Mouse (Mus musculus): Measurements from ENCODE around the gene Mapre3. TPM values are rescaled to one million over a fixed set of nuclear protein-coding genes. Genes with fewer than 3 reads are reported as not detected.

The Mapre3 gene
- total and polyA plus RNA-seq, 2 experiments from 2014 or later = 55.8 to 137 TPM

- H3K9me3 ChIP-seq (ENCODE audit: low read length) = no peaks in the 10 kb centered on the region
- TF ChIP-seq CTCF (IDR thresholded peaks at IDR 0.05; ENCODE audit: low read depth) = no peak
- no peak for DNase-seq (ENCODE audit: low spot score)
- H3K4me1 ChIP-seq (ENCODE audit: insufficient read depth, low read length) = peaks cover 11% of the 10 kb centered on the region; the same call in 1 of the 2 replicates
- no peak overlapping the region for H3K4me3 ChIP-seq (ENCODE audit: low read length)
- H3K27ac ChIP-seq = no peak overlapping the region
- ATAC-seq = 0 out of 2 replicates have a peak, but pooled peaks have one; percentile 46
- no peak overlapping the region for H3K4me2 ChIP-seq (ENCODE audit: low read depth, low read length)
- no peaks in the 10 kb centered on the region for H3K27me3 ChIP-seq (ENCODE audit: insufficient read depth, low read length)
- 75% methylated on average over 3 of the region's 3 CpGs for WGBS
- H3K9ac ChIP-seq (replicated peaks; ENCODE audit: low read length) = no peak overlapping the region
- H3K36me3 ChIP-seq (ENCODE audit: insufficient read depth, low read length) = no peaks in the 10 kb centered on the region
Observed at GRCm38 (mm10) chr5:30823091-30823490, 8.7 kb downstream of the Mapre3 start.

GRCm38 (mm10) chr5:30824124-30824988 lies 9.9 kb downstream of the Mapre3 start:
- no peak for ATAC-seq

GRCm38 (mm10) chr5:30825166-30825565 lies 10.7 kb downstream of the Mapre3 start:
- H3K9me3 ChIP-seq (ENCODE audit: low read length) = no peaks in the 10 kb centered on the region
- H3K27me3 ChIP-seq (ENCODE audit: insufficient read depth, low read length) = no peaks in the 10 kb centered on the region
- H3K36me3 ChIP-seq (ENCODE audit: insufficient read depth, low read length) = no peaks in the 10 kb centered on the region
- 56% methylated on average over 10 of the region's 10 CpGs for WGBS
- TF ChIP-seq CTCF (IDR thresholded peaks at IDR 0.05; ENCODE audit: low read depth) = no peak
- no peak overlapping the region for H3K9ac ChIP-seq (replicated peaks; ENCODE audit: low read length)
- H3K4me2 ChIP-seq (ENCODE audit: low read depth, low read length) = no peak overlapping the region
- peak overlapping the region; percentile 11; the same call in 1 of the 2 replicates for H3K27ac ChIP-seq
- H3K4me1 ChIP-seq (ENCODE audit: insufficient read depth, low read length) = peaks cover 3% of the 10 kb centered on the region; the same call in 1 of the 2 replicates
- DNase-seq (ENCODE audit: low spot score) = peak; percentile 30
- 0 out of 2 replicates have a peak, but pooled peaks have one; percentile 24 for ATAC-seq
- H3K4me3 ChIP-seq (ENCODE audit: low read length) = no peak overlapping the region

More at GRCm38 (mm10) chr5:30824124-30824988, 9.9 kb downstream of the Mapre3 start:
- H3K4me2 ChIP-seq (ENCODE audit: low read depth, low read length) = no peak overlapping the region
- no peaks in the 10 kb centered on the region for H3K27me3 ChIP-seq (ENCODE audit: insufficient read depth, low read length)
- H3K4me1 ChIP-seq (ENCODE audit: insufficient read depth, low read length) = peaks cover 3% of the 10 kb centered on the region; the same call in 1 of the 2 replicates
- no peak overlapping the region for H3K27ac ChIP-seq
- no peak for DNase-seq (ENCODE audit: low spot score)
- no peaks in the 10 kb centered on the region for H3K9me3 ChIP-seq (ENCODE audit: low read length)
- H3K36me3 ChIP-seq (ENCODE audit: insufficient read depth, low read length) = no peaks in the 10 kb centered on the region
- TF ChIP-seq CTCF (IDR thresholded peaks at IDR 0.05; ENCODE audit: low read depth) = no peak
- H3K9ac ChIP-seq (replicated peaks; ENCODE audit: low read length) = no peak overlapping the region
- H3K4me3 ChIP-seq (ENCODE audit: low read length) = no peak overlapping the region
- 54% methylated on average over 11 of the region's 11 CpGs for WGBS

- ATAC-seq = no peak
- Histone ChIP-seq H3K4me1 (ENCODE audit: insufficient read depth, low read length) (peaks cover 3% of the 10 kb centered on the region; the same call in 1 of the 2 replicates), H3K4me3 (ENCODE audit: low read length) (no peak overlapping the region), H3K9ac (replicated peaks; ENCODE audit: low read length) (no peak overlapping the region), H3K27me3 (ENCODE audit: insufficient read depth, low read length) (no peaks in the 10 kb centered on the region), H3K36me3 (ENCODE audit: insufficient read depth, low read length) (no peaks in the 10 kb centered on the region), H3K4me2 (ENCODE audit: low read depth, low read length) (no peak overlapping the region), H3K9me3 (ENCODE audit: low read length) (no peaks in the 10 kb centered on the region), H3K27ac (peak overlapping the region; percentile 11; the same call in 1 of the 2 replicates)
- WGBS = 60% methylated on average over 6 of the region's 6 CpGs
- no peak for DNase-seq (ENCODE audit: low spot score)
- no peak for TF ChIP-seq CTCF (IDR thresholded peaks at IDR 0.05; ENCODE audit: low read depth)
Observed at GRCm38 (mm10) chr5:30825821-30826220, 11.4 kb downstream of the Mapre3 start.

GRCm38 (mm10) chr5:30833416-30833815 lies 19.0 kb downstream of the Mapre3 start:
- H3K9ac ChIP-seq (replicated peaks; ENCODE audit: low read length) = no peak overlapping the region
- DNase-seq (ENCODE audit: low spot score) = no peak
- no peaks in the 10 kb centered on the region for H3K27me3 ChIP-seq (ENCODE audit: insufficient read depth, low read length)
- no peak overlapping the region for H3K4me2 ChIP-seq (ENCODE audit: low read depth, low read length)
- no peak for TF ChIP-seq CTCF (IDR thresholded peaks at IDR 0.05; ENCODE audit: low read depth)
- H3K9me3 ChIP-seq (ENCODE audit: low read length) = no peaks in the 10 kb centered on the region
- no peak overlapping the region for H3K27ac ChIP-seq
- 95% methylated on average over 3 of the region's 3 CpGs for WGBS
- ATAC-seq = no peak
- H3K36me3 ChIP-seq (ENCODE audit: insufficient read depth, low read length) = no peaks in the 10 kb centered on the region; the same call in none of the 2 replicates
- H3K4me3 ChIP-seq (ENCODE audit: low read length) = no peak overlapping the region
- no peaks in the 10 kb centered on the region for H3K4me1 ChIP-seq (ENCODE audit: insufficient read depth, low read length)

GRCm38 (mm10) chr5:30839731-30840130 lies 25.3 kb downstream of the Mapre3 start:
- no peak for ATAC-seq
- H3K4me3 ChIP-seq (ENCODE audit: low read length) = no peak overlapping the region
- no peaks in the 10 kb centered on the region for H3K27me3 ChIP-seq (ENCODE audit: insufficient read depth, low read length)
- 78% methylated on average over 2 of the region's 2 CpGs for WGBS
- H3K9ac ChIP-seq (replicated peaks; ENCODE audit: low read length) = no peak overlapping the region
- no peaks in the 10 kb centered on the region for H3K4me1 ChIP-seq (ENCODE audit: insufficient read depth, low read length)
- H3K27ac ChIP-seq = no peak overlapping the region
- no peak for TF ChIP-seq CTCF (IDR thresholded peaks at IDR 0.05; ENCODE audit: low read depth)
- no peak for DNase-seq (ENCODE audit: low spot score)
- H3K4me2 ChIP-seq (ENCODE audit: low read depth, low read length) = no peak overlapping the region
- H3K9me3 ChIP-seq (ENCODE audit: low read length) = no peaks in the 10 kb centered on the region
- H3K36me3 ChIP-seq (ENCODE audit: insufficient read depth, low read length) = no peaks in the 10 kb centered on the region; the same call in none of the 2 replicates
